Mouse (Mus musculus) neural tube, embryonic 11.5 days (tissue): Measurements from ENCODE around the gene Slc8a2. TPM values are rescaled to one million over a fixed set of nuclear protein-coding genes. Genes with fewer than 3 reads are reported as not detected.
A peak's percentile ranks its signal among the peaks of the same experiment; 100 is the strongest.

Experiments used
- ATAC-seq: fragments of 200-750 bp; cut with Nextera tagmentation; 2 replicates; pipeline ENCODE4 v1.8.0; 2017; ENCODE audit warnings: moderate number of reproducible peaks, mild to moderate bottlenecking, moderate TSS enrichment, moderate library complexity; ENCODE audit not compliant: insufficient read depth, low FRiP score, low TSS enrichment
- DNase-seq: peaks from one replicate; pipeline ENCODE4 v3.0.0-alpha.2; 2015; ENCODE audit warnings: low spot score
- H3K27ac ChIP-seq: fragments of 300-500 bp; sonication (generic); 2 replicates; pipeline ENCODE4 v1.5.1; 2014; ENCODE audit warnings: low read depth, mild to moderate bottlenecking, low read length
- H3K27me3 ChIP-seq: fragments of 300-500 bp; sonication (generic); 2 replicates; pipeline ENCODE4 v1.6.1; 2014; ENCODE audit warnings: mild to moderate bottlenecking, low read length, mixed read lengths; ENCODE audit not compliant: control insufficient read depth, insufficient read depth
- H3K36me3 ChIP-seq: fragments of 300-500 bp; sonication (generic); 2 replicates; pipeline ENCODE4 v1.6.1; 2014; ENCODE audit warnings: mild to moderate bottlenecking, low read length, moderate library complexity, mixed read lengths; ENCODE audit not compliant: control insufficient read depth, insufficient read depth
- H3K4me1 ChIP-seq: fragments of 300-500 bp; sonication (generic); 2 replicates; pipeline ENCODE4 v1.6.1; 2014; ENCODE audit warnings: low read length, mixed read lengths; ENCODE audit not compliant: control insufficient read depth, insufficient read depth
- H3K4me2 ChIP-seq: fragments of 300-500 bp; sonication (generic); 2 replicates; pipeline ENCODE4 v1.6.1; 2014; ENCODE audit warnings: low read depth, mild to moderate bottlenecking, moderate library complexity
- H3K4me3 ChIP-seq: fragments of 300-500 bp; sonication (generic); 2 replicates; pipeline ENCODE4 v1.5.1; 2014; ENCODE audit warnings: low read depth, low read length
- H3K9ac ChIP-seq: fragments of 300-500 bp; sonication (generic); 2 replicates; pipeline ENCODE4 v1.6.1; 2014; ENCODE audit warnings: mild to moderate bottlenecking, low read length
- H3K9me3 ChIP-seq: fragments of 300-500 bp; sonication (generic); 2 replicates; pipeline ENCODE4 v1.6.1; 2016; ENCODE audit warnings: low read length; ENCODE audit not compliant: control insufficient read depth
- WGBS: fragments of 180-500 bp; shearing (Covaris S2); extraction: QIAGEN DNeasy Blood & Tissue Kit; methylation state at CpG from one replicate; pipeline ENCODE4 v1.1.7; 2014; 5-methylcytosine and 5-hydroxymethylcytosine counted together
- polyA plus RNA-seq: library from polyadenylated mRNA; unstranded; fragments of >200 nt; fragmentation: Nextera tagmentation; extraction: Ambion mirVana; gene quantifications from 2 replicates; pipeline ENCODE4 v1.2.1, GENCODE M21; 2014

Gene Slc8a2
- polyA plus RNA-seq, 1 experiment from 2014 or later = 1.0 TPM

DNA sequence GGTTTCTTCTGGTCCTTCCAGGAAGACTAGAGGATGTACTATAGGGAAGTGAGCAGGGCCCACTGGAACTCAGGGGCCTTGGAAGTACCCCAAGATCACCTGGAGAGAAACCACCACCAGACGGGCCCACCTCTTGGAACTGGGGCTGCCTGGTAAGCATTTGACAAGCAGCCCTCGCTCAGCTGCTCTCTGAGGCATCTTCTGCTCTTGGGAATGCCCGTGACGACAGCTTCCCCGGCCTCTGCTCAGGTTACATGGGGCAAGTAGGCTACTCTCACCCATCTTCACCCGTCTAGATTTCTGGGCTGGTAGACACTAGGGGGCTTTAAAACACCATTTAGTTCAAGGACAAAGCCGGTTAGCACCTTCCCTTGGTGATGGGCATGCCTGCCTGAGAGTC, 28.5 kb upstream of the Slc8a2 start:
- Histone ChIP-seq H3K9ac (0 out of 2 replicates have a peak overlapping the region, but pooled peaks have one; percentile 18), H3K9me3 (no peaks in the 10 kb centered on the region), H3K4me3 (no peak overlapping the region), H3K36me3 (peaks cover 5% of the 10 kb centered on the region; the same call in 1 of the 2 replicates), H3K27me3 (no peaks in the 10 kb centered on the region), H3K27ac (no peak overlapping the region), H3K4me1 (peaks cover 8% of the 10 kb centered on the region), H3K4me2 (no peak overlapping the region)
- ATAC-seq (no peak), DNase-seq (no peak)
- 82% methylated on average over 7 of the region's 7 CpGs for WGBS

DNA sequence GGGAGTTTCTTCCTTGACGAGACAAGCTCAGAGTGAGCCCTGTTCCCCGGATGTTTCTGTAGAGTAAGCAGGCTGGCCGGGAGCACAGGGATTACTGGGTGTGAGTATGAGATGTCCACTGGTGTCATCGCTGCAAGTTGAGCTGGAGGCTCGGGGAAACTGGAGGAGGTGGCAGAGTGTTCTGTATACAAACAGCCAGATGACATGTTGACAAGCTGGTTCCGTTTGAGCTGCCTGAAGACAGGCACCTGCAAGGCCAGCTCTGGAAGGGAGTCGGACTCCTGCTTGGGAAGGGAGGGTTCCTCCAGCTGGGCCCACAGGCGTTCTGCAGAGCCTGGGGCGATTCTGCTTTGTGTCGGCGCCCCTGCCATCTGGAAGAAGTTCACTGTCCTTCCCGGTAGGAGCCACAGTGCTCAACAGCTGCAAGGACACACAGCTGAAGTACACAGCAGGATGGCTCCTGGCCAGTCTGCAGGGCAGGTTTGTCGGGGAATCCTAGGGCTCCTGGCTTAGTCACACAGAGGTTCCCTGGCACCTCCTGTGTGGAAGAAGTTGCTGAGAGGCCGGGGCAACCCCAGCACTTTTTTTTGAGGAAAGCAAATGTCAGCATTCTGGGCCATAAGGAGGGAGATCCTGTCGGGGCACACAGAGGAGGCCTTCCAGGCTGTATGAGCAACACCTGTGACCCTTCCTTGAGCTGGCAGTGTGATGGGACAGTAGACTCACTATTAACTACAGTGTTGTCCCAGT, 27.7 kb upstream of the Slc8a2 start:
- H3K4me2 ChIP-seq = no peak overlapping the region
- no peak overlapping the region for H3K4me3 ChIP-seq
- peaks cover 5% of the 10 kb centered on the region; the same call in 1 of the 2 replicates for H3K36me3 ChIP-seq
- H3K9me3 ChIP-seq = no peaks in the 10 kb centered on the region
- WGBS = 74% methylated on average over 15 of the region's 15 CpGs
- no peak overlapping the region for H3K27ac ChIP-seq
- no peak overlapping the region for H3K9ac ChIP-seq
- no peaks in the 10 kb centered on the region for H3K27me3 ChIP-seq
- no peak for ATAC-seq
- peaks cover 8% of the 10 kb centered on the region for H3K4me1 ChIP-seq
- DNase-seq = no peak

DNA sequence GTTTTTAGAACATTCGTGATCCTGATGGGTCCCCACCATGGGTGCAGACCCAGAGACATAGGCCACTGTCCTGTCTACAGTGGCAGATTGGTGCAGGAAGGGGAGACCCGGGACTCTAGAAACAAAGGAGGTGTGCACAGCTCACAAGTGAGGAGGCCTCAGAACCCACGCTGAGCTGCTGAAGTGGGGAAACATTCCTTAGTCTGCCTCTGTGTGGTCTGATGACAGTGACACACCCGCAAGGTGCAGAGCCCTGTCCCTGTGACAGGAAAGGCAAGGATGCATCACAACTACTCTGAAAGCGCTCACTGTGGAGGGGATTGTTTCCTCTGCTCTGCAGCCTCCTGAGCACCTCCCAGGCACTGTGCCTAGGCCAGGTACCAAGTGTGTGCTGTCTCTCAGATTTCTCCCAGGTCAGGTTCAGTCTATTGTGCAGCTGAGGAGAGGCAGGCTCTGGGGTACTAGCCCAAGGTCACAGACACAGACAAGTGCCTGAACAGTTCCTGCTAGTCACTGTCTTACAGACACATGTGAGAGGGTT, 26.9 kb upstream of the Slc8a2 start:
- Histone ChIP-seq H3K9me3 (no peaks in the 10 kb centered on the region), H3K4me2 (no peak overlapping the region), H3K4me1 (peaks cover 8% of the 10 kb centered on the region), H3K27me3 (no peaks in the 10 kb centered on the region), H3K4me3 (no peak overlapping the region), H3K27ac (no peak overlapping the region), H3K9ac (no peak overlapping the region), H3K36me3 (peaks cover 5% of the 10 kb centered on the region; the same call in 1 of the 2 replicates)
- ATAC-seq (no peak), DNase-seq (no peak)
- WGBS = 86% methylated on average over 5 of the region's 5 CpGs

DNA sequence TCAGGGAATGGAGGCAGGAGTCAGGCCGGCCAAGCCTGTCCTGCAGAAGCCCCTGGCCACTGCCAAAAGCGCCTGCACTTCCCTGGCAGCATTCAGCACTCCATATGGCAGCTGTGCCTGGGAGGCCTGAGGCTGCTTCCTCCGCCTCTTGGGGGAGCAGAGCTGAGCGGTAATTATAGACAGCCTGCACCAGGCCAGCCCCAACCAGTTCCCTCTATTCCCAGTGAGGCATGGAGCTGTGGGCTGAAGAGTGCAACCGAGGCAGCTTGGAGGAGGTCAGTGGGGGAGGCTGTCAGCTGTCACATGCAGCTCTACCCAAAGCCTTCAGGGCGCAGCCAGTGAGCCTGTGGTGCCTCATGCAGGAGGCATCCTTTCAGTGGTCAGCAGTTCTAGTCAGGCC, 25.9 kb upstream of the Slc8a2 start:
- no peaks in the 10 kb centered on the region for H3K27me3 ChIP-seq
- H3K36me3 ChIP-seq = peaks cover 5% of the 10 kb centered on the region; the same call in 1 of the 2 replicates
- ATAC-seq = peak; percentile 56; the same call in 1 of the 2 replicates
- H3K9me3 ChIP-seq = no peaks in the 10 kb centered on the region
- no peak for DNase-seq
- H3K4me2 ChIP-seq = no peak overlapping the region
- peaks cover 8% of the 10 kb centered on the region for H3K4me1 ChIP-seq
- peak overlapping the region; percentile 29; the same call in 1 of the 2 replicates for H3K27ac ChIP-seq
- no peak overlapping the region for H3K4me3 ChIP-seq
- 0 out of 2 replicates have a peak overlapping the region, but pooled peaks have one; percentile 6 for H3K9ac ChIP-seq
- WGBS = 75% methylated on average over 6 of the region's 6 CpGs

DNA sequence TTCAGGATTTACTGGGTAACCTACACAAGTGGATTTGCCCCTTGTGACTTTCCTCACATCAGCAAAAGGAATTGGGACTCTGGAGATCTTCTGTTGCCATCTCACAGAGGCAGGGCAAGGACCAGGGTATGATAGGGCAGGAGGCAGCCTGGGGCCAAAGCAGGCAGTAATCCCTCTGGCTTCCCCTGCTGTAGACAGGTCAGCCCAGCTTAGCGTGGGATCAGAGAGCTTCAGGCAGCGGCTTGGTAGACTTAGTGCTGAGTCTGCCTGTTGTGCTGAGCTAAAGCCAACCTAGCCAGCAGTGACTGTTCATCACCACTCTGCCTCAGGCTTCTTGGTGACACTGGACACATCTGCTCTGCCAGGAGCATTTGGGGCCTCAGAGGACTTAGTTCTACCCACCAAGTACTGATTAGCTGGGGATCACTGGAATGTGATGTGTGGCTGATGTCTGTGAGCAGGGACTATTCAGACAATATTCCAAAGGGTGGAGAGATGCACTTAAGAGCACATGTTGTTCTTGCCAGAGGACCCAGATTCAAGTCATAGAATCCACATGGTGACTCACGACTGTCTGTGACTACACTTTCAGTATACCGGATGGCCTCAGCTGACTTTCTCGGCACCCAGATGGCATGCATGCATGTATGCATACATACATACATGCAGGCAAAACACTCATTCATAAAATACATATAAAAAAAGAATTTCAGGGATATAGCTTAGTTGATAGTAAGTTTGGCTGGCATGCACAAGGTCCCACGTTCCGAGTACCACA, 24.8 kb upstream of the Slc8a2 start:
- no peak for ATAC-seq
- H3K9ac ChIP-seq = no peak overlapping the region
- peaks cover 7% of the 10 kb centered on the region; the same call in 1 of the 2 replicates for H3K36me3 ChIP-seq
- H3K4me2 ChIP-seq = no peak overlapping the region
- H3K4me3 ChIP-seq = no peak overlapping the region
- no peak for DNase-seq
- H3K9me3 ChIP-seq = no peaks in the 10 kb centered on the region
- 92% methylated on average over 7 of the region's 7 CpGs for WGBS
- H3K27ac ChIP-seq = peak overlapping the region; percentile 29; the same call in 1 of the 2 replicates
- H3K27me3 ChIP-seq = no peaks in the 10 kb centered on the region
- no peaks in the 10 kb centered on the region; the same call in 1 of the 2 replicates for H3K4me1 ChIP-seq

DNA sequence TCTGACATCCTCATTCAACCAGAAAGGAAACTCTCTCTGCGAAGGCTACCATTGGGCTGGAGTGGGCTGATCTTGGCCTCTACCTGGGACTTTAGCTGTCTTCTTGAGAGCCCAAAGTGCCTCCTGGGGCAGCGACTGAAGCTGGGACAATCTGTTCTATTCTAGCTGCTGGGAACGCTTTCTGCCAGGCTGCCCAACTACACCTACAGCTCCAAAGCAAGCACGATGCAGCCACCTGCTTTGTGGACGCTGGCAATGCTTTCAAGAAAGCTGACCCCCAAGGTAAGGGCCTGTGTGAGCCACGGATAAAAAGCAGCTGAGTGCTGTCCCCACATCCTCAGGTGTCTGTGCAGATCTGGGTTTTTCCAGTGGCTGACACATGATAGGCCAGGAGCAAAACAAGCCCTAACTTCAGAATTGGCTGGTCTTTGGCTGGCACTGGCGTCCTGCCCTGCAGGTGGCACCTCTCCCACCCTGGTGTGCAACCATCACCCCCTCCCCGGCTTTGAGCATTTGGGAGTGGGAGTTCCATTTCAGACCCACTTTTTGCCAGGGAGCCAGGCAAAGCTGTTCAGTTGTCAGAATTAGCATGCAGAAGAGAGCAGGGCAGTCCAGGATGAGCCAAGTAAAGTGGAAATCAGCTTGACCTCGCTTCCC, 20.6 kb upstream of the Slc8a2 start:
- no peaks in the 10 kb centered on the region for H3K9me3 ChIP-seq
- no peak overlapping the region for H3K9ac ChIP-seq
- H3K4me1 ChIP-seq = no peaks in the 10 kb centered on the region
- DNase-seq = no peak
- ATAC-seq = no peak
- H3K27me3 ChIP-seq = no peaks in the 10 kb centered on the region
- H3K27ac ChIP-seq = no peak overlapping the region
- peaks cover 18% of the 10 kb centered on the region for H3K36me3 ChIP-seq
- H3K4me2 ChIP-seq = no peak overlapping the region
- no peak overlapping the region for H3K4me3 ChIP-seq
- 91% methylated on average over 9 of the region's 9 CpGs for WGBS

DNA sequence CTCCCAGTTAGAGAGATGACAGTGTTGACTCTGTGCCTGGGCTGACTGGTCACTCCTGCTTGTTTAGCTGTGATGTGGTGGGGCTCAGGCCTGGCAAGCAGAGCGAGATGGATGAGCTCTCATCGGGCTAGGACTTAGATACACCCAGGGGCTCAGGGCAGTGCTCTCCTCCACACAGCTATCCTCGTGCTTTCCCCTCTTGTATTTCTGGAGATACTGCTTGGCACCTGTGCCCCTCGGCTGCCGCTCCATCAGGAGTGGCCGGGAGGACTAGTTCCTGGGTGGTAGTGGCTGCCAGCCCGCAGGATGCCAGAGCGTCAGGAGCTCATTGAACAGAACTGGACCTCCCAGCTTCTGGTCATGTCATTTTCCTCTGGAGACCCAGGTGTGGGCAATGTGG, 19.5 kb upstream of the Slc8a2 start:
- 94% methylated on average over 8 of the region's 8 CpGs for WGBS
- H3K27me3 ChIP-seq = no peaks in the 10 kb centered on the region
- no peak overlapping the region for H3K4me2 ChIP-seq
- H3K9me3 ChIP-seq = no peaks in the 10 kb centered on the region
- peaks cover 14% of the 10 kb centered on the region for H3K36me3 ChIP-seq
- no peaks in the 10 kb centered on the region for H3K4me1 ChIP-seq
- no peak overlapping the region for H3K9ac ChIP-seq
- no peak for ATAC-seq
- H3K4me3 ChIP-seq = no peak overlapping the region
- no peak for DNase-seq
- H3K27ac ChIP-seq = no peak overlapping the region

DNA sequence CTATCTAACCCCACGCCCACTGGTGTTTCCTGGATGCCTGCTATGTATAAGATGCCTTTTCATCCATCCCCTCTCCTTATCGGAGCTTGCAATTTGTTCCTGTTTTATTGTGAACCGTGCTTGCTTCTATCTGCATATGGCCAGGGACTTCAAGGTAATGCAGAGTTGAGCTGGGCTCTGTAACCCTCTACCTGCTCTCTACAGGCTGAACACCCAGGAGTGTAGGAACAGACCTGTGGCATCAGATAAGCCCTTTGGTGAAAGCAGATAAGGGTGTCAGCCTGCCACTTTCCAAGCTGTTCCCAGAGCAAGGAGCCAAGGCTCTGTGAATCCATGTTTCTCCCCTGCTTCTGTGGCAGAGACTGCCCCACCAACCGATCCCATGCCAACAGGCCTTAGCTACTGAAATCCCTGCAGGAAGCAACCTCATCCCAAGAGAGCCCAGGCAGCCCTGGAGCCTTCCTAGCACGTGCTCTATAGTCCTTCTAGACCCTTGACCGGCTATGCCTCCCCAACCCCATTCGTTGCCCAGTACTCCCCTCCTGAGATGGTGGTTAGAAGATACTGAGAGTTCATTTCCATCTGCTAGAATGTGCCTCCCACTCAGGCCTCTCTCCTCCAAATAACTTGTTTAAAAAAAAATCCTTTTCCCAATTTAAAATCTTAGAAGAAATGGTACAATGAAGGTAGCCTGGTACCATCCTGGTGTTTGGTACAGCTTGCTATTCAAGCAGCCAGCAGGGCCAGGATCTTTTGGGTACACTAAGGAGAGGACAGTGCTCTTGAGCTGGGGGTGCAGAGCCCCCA, 18.1 kb upstream of the Slc8a2 start:
- H3K27me3 ChIP-seq = no peaks in the 10 kb centered on the region
- no peak overlapping the region for H3K9ac ChIP-seq
- peak overlapping the region; percentile 35; the same call in 1 of the 2 replicates for H3K27ac ChIP-seq
- no peak overlapping the region for H3K4me2 ChIP-seq
- peaks cover 18% of the 10 kb centered on the region for H3K36me3 ChIP-seq
- no peaks in the 10 kb centered on the region for H3K4me1 ChIP-seq
- ATAC-seq (no peak), DNase-seq (no peak)
- H3K9me3 ChIP-seq = no peaks in the 10 kb centered on the region
- 90% methylated on average over 7 of the region's 7 CpGs for WGBS
- H3K4me3 ChIP-seq = no peak overlapping the region
